Mouse (Mus musculus): ENCODE results near the gene Cyp39a1. TPM values are rescaled to one million over a fixed set of nuclear protein-coding genes. Genes with fewer than 3 reads are reported as not detected.

The Cyp39a1 gene
- polyA plus RNA-seq, 1 experiment from 2014 or later = 31.3 TPM

- Histone ChIP-seq H3K4me2 (replicated peaks) (no peak overlapping the region), H3K27me3 (0 out of 2 replicates have a peak, but pooled peaks cover 8% of the 10 kb centered on the region), H3K4me3 (no peak overlapping the region), H3K4me1 (no peaks in the 10 kb centered on the region), H3K9me3 (no peaks in the 10 kb centered on the region), H3K9ac (no peak overlapping the region), H3K27ac (no peak overlapping the region), H3K36me3 (no peaks in the 10 kb centered on the region)
- WGBS = 67% methylated on average over 1 of the region's 1 CpGs
- ATAC-seq (ENCODE audit: insufficient number of reproducible peaks, insufficient read depth, low FRiP score, low TSS enrichment) = no peak
Observed at GRCm38 (mm10) chr17:43794731-43795280, 127.6 kb downstream of the Cyp39a1 start.

Other genes with a start within 250 kb of the Cyp39a1 start
- gene Mep1a, start 164.6 kb upstream of the Cyp39a1 start, polyA plus RNA-seq (2016; fragmentation: Nextera tagmentation; extraction: Ambion mirVana) = 0.10 TPM in 1 of 2 replicates, not detected in the other
- not detected in 2 replicates for gene Ankrd66, start 123.8 kb upstream of the Cyp39a1 start, polyA plus RNA-seq (2016; fragmentation: Nextera tagmentation; extraction: Ambion mirVana)
- 7.3 and 8.5 TPM in 2 replicates for gene Pla2g7, start 99.3 kb upstream of the Cyp39a1 start, polyA plus RNA-seq (2016; fragmentation: Nextera tagmentation; extraction: Ambion mirVana)
- gene Tdrd6, start 37.1 kb upstream of the Cyp39a1 start, polyA plus RNA-seq (2016; fragmentation: Nextera tagmentation; extraction: Ambion mirVana) = 0.17 and 0.39 TPM in 2 replicates
- gene Slc25a27, start 211 bp upstream of the Cyp39a1 start, polyA plus RNA-seq (2016; fragmentation: Nextera tagmentation; extraction: Ambion mirVana) = 56.7 and 66.0 TPM in 2 replicates
- 4.1 and 5.3 TPM in 2 replicates for gene Rcan2, start 133.9 kb downstream of the Cyp39a1 start, polyA plus RNA-seq (2016; fragmentation: Nextera tagmentation; extraction: Ambion mirVana)

All from embryonic facial prominence, embryonic 12.5 days (tissue).